Mouse (Mus musculus): ENCODE data around the gene Stap2.
A peak's percentile ranks its signal among the peaks of the same experiment; 100 is the strongest.

GRCm38 (mm10) chr17:55958918-55959728, 46.3 kb downstream of the Stap2 start, which contains the start of gene Yju2:
- peak; percentile 86 for TF ChIP-seq POLR2A (IDR thresholded peaks at IDR 0.05; ENCODE audit: insufficient read depth, low read depth, low read length)
- TF ChIP-seq CTCF (IDR thresholded peaks at IDR 0.05): no peak
- peak; percentile 42; the same call in 1 of the 2 replicates for TF ChIP-seq EP300 (IDR thresholded peaks at IDR 0.05; ENCODE audit: insufficient read depth, low read depth, low read length)
